Mouse (Mus musculus): ENCODE data around the gene Nos1ap. TPM values are rescaled to one million over a fixed set of nuclear protein-coding genes. Genes with fewer than 3 reads are reported as not detected.

Gene Nos1ap
- polyA plus RNA-seq, 1 experiment from 2014 or later: 24.6 TPM

DNA sequence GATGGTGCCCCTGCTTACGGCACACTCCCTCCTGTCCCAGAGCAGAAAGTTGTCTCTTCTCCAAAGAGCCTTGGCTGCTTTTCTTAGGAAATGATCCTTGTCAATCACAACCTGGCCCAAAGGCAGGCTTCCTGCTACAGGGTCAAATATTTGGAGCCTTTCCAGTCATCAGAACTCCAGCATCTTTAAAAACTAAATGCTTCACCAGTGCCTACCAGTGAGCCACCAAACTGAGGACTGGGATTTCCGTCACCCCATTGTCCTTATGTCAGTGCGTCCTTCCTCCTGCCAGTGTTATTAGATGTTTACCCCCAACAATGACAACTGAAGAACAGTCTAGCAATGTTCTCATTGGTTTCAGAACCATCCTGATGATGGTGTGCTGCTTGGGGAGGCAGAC lies 28.9 kb downstream of the Nos1ap start:
- WGBS: 90% methylated on average over 3 of the region's 3 CpGs
- no peak for ATAC-seq
- no peaks in the 10 kb centered on the region for H3K4me1 ChIP-seq (ENCODE audit: control insufficient read depth, insufficient read depth, low read length)
- H3K36me3 ChIP-seq (ENCODE audit: control insufficient read depth, insufficient read depth, low read length): no peaks in the 10 kb centered on the region
- no peak overlapping the region for H3K9ac ChIP-seq (ENCODE audit: low read depth, low read length)
- H3K4me3 ChIP-seq (ENCODE audit: low read depth, low read length): no peak overlapping the region
- H3K27ac ChIP-seq (ENCODE audit: low read length): no peak overlapping the region
- H3K4me2 ChIP-seq (ENCODE audit: low read length): no peak overlapping the region
- no peaks in the 10 kb centered on the region for H3K9me3 ChIP-seq (replicated peaks; ENCODE audit: control insufficient read depth, low read length, poor library complexity, severe bottlenecking)
- H3K27me3 ChIP-seq (ENCODE audit: control insufficient read depth, insufficient read depth, low read depth, low read length): no peaks in the 10 kb centered on the region

GRCm38 (mm10) chr1:170557962-170558361 lies 31.7 kb downstream of the Nos1ap start:
- Histone ChIP-seq H3K4me3 (ENCODE audit: low read depth, low read length) (no peak overlapping the region), H3K4me2 (ENCODE audit: low read length) (no peak overlapping the region), H3K27ac (ENCODE audit: low read length) (no peak overlapping the region), H3K4me1 (ENCODE audit: control insufficient read depth, insufficient read depth, low read length) (no peaks in the 10 kb centered on the region), H3K27me3 (ENCODE audit: control insufficient read depth, insufficient read depth, low read depth, low read length) (no peaks in the 10 kb centered on the region), H3K9ac (ENCODE audit: low read depth, low read length) (no peak overlapping the region), H3K9me3 (replicated peaks; ENCODE audit: control insufficient read depth, low read length, poor library complexity, severe bottlenecking) (no peaks in the 10 kb centered on the region), H3K36me3 (ENCODE audit: control insufficient read depth, insufficient read depth, low read length) (no peaks in the 10 kb centered on the region)
- 95% methylated on average over 4 of the region's 4 CpGs for WGBS
- no peak for ATAC-seq

DNA sequence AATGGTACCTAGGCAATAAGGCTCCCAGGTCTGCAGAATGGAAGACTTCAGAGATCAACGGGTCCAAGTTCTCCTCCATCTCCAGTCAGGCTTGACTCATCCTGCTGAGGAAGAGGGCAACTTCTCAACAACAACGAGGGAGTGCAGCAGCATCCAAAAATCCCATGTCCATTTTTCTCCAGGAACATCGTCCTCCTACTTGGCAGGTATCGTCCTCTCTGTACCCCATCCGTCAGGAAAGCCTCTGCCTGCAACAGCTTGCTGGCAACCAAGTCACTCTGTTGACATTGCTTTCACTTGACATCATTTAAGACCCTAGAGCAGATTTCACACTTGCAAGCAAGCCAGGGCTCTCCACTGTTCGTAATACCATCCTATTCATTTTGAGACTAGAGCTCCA lies 33.0 kb downstream of the Nos1ap start:
- Histone ChIP-seq H3K4me2 (ENCODE audit: low read length) (no peak overlapping the region), H3K27ac (ENCODE audit: low read length) (no peak overlapping the region), H3K9me3 (replicated peaks; ENCODE audit: control insufficient read depth, low read length, poor library complexity, severe bottlenecking) (no peaks in the 10 kb centered on the region), H3K36me3 (ENCODE audit: control insufficient read depth, insufficient read depth, low read length) (no peaks in the 10 kb centered on the region), H3K4me3 (ENCODE audit: low read depth, low read length) (no peak overlapping the region), H3K9ac (ENCODE audit: low read depth, low read length) (no peak overlapping the region), H3K27me3 (ENCODE audit: control insufficient read depth, insufficient read depth, low read depth, low read length) (no peaks in the 10 kb centered on the region), H3K4me1 (ENCODE audit: control insufficient read depth, insufficient read depth, low read length) (no peaks in the 10 kb centered on the region)
- no peak for ATAC-seq
- 94% methylated on average over 6 of the region's 6 CpGs for WGBS

DNA sequence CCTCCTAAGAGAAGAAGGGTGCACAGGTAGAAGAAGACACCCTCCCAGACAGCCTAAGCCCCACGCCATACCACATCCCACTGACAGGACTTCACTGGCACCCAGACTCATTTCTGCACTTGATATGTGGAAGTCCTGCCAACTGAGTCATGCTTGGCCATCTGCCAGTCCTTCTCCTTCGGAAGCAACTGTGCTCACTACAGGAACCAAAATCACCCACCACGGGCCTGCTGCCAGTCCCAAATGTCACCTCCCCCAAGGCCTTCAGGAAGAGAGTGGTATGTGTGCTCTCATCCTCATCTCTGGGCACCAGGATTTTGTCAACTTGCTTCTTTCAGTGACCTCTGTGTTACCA lies 34.7 kb downstream of the Nos1ap start:
- no peak overlapping the region for H3K9ac ChIP-seq (ENCODE audit: low read depth, low read length)
- H3K4me2 ChIP-seq (ENCODE audit: low read length): no peak overlapping the region
- no peak overlapping the region for H3K27ac ChIP-seq (ENCODE audit: low read length)
- H3K4me3 ChIP-seq (ENCODE audit: low read depth, low read length): no peak overlapping the region
- no peaks in the 10 kb centered on the region for H3K9me3 ChIP-seq (replicated peaks; ENCODE audit: control insufficient read depth, low read length, poor library complexity, severe bottlenecking)
- no peak for ATAC-seq
- peaks cover 2% of the 10 kb centered on the region; the same call in 1 of the 2 replicates for H3K4me1 ChIP-seq (ENCODE audit: control insufficient read depth, insufficient read depth, low read length)
- no peaks in the 10 kb centered on the region for H3K27me3 ChIP-seq (ENCODE audit: control insufficient read depth, insufficient read depth, low read depth, low read length)
- WGBS: 65% methylated on average over 3 of the region's 3 CpGs
- H3K36me3 ChIP-seq (ENCODE audit: control insufficient read depth, insufficient read depth, low read length): no peaks in the 10 kb centered on the region

DNA sequence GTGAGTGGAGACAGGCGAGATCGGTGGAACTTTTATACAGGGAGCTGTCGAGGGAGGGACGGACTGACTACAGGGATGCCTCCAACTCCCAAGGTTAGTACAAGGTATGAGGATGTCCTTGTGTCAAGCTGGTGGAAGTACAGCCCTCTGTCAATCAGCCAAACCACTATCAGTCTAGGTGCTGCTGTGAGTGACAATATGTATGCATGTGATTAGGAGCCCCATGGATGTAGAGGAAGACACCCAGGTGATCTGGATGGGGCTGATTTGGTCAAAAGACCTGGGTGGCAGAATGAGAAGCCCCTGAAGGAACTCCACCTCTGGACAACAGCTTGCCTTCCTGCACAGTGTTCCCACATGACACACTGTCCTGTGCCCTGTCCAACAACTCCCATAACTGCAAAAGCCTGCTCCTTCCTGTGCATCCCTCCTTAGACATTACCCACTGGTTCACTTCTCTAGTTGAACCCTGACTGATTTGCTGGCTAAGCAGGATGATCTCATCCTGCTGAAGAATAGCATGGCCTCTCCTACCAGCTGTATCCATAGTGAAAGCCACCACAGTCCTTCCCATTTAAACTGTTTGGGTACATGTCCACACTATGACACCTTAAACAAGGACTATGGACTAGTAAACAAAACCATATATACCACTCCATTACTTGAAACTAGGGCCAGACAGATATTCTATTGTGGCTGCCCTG lies 35.3 kb downstream of the Nos1ap start:
- H3K4me3 ChIP-seq (ENCODE audit: low read depth, low read length): no peak overlapping the region
- no peak overlapping the region for H3K4me2 ChIP-seq (ENCODE audit: low read length)
- H3K27ac ChIP-seq (ENCODE audit: low read length): no peak overlapping the region
- no peak for ATAC-seq
- no peaks in the 10 kb centered on the region for H3K36me3 ChIP-seq (ENCODE audit: control insufficient read depth, insufficient read depth, low read length)
- H3K9ac ChIP-seq (ENCODE audit: low read depth, low read length): no peak overlapping the region
- H3K27me3 ChIP-seq (ENCODE audit: control insufficient read depth, insufficient read depth, low read depth, low read length): no peaks in the 10 kb centered on the region
- 94% methylated on average over 4 of the region's 4 CpGs for WGBS
- H3K9me3 ChIP-seq (replicated peaks; ENCODE audit: control insufficient read depth, low read length, poor library complexity, severe bottlenecking): no peaks in the 10 kb centered on the region
- peaks cover 2% of the 10 kb centered on the region; the same call in 1 of the 2 replicates for H3K4me1 ChIP-seq (ENCODE audit: control insufficient read depth, insufficient read depth, low read length)

DNA sequence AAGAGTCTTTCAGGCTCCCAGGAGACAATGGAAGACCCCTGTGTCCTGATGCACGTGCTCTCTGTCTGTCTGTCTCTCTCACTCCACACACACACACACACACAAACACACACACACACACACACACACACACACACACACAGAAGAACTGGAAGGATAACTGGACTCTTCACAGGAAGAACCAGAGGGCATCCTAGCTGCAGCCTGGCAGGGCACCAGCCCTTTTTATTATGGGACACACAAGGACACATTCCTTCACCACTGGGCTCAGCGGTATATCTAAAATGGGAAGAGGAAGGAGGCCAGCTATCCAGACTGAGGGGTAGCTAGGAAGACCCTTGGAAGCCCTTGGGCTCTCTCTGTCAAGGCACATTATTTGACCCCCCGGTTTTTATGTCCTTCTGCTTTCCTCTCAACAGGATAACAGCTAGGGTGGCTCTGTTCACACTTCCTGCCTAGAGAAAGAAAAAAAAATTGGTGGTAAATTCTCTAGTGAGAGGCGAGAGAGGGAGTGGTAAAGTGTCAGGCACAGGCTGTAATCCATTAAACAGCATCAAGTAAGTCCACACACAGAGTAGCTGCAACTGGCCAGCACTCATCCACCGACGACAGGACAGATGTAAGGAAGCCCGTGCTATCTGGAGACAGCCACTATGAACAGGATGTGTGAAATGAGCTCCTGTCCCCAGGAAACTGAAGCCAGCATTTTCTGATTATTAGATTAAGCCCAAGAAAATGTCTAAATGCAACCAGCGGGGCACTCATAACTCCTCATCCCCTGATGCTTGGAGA lies 38.8 kb downstream of the Nos1ap start:
- no peaks in the 10 kb centered on the region for H3K27me3 ChIP-seq (ENCODE audit: control insufficient read depth, insufficient read depth, low read depth, low read length)
- no peak for ATAC-seq
- WGBS: 58% methylated on average over 8 of the region's 8 CpGs

GRCm38 (mm10) chr1:170549059-170549458 lies 40.6 kb downstream of the Nos1ap start:
- H3K4me3 ChIP-seq (ENCODE audit: low read depth, low read length): no peak overlapping the region
- H3K9me3 ChIP-seq (replicated peaks; ENCODE audit: control insufficient read depth, low read length, poor library complexity, severe bottlenecking): no peaks in the 10 kb centered on the region
- WGBS: 42% methylated on average over 9 of the region's 9 CpGs
- peaks cover 7% of the 10 kb centered on the region for H3K4me1 ChIP-seq (ENCODE audit: control insufficient read depth, insufficient read depth, low read length)
- H3K9ac ChIP-seq (ENCODE audit: low read depth, low read length): no peak overlapping the region
- H3K36me3 ChIP-seq (ENCODE audit: control insufficient read depth, insufficient read depth, low read length): no peaks in the 10 kb centered on the region
- H3K27me3 ChIP-seq (ENCODE audit: control insufficient read depth, insufficient read depth, low read depth, low read length): no peaks in the 10 kb centered on the region
- H3K4me2 ChIP-seq (ENCODE audit: low read length): no peak overlapping the region
- H3K27ac ChIP-seq (ENCODE audit: low read length): 0 out of 2 replicates have a peak overlapping the region, but pooled peaks have one; percentile 11
- ATAC-seq: peak; percentile 57; the same call in 1 of the 2 replicates

More for the DNA sequence above, 38.8 kb downstream of the Nos1ap start:
- Histone ChIP-seq H3K4me2 (ENCODE audit: low read length) (no peak overlapping the region), H3K9ac (ENCODE audit: low read depth, low read length) (no peak overlapping the region), H3K4me1 (ENCODE audit: control insufficient read depth, insufficient read depth, low read length) (peaks cover 7% of the 10 kb centered on the region), H3K9me3 (replicated peaks; ENCODE audit: control insufficient read depth, low read length, poor library complexity, severe bottlenecking) (no peaks in the 10 kb centered on the region), H3K27ac (ENCODE audit: low read length) (no peak overlapping the region), H3K4me3 (ENCODE audit: low read depth, low read length) (no peak overlapping the region), H3K36me3 (ENCODE audit: control insufficient read depth, insufficient read depth, low read length) (no peaks in the 10 kb centered on the region)

GRCm38 (mm10) chr1:170548192-170548795 lies 41.4 kb downstream of the Nos1ap start:
- Histone ChIP-seq H3K4me3 (ENCODE audit: low read depth, low read length) (no peak overlapping the region), H3K9ac (ENCODE audit: low read depth, low read length) (no peak overlapping the region), H3K27me3 (ENCODE audit: control insufficient read depth, insufficient read depth, low read depth, low read length) (no peaks in the 10 kb centered on the region), H3K4me1 (ENCODE audit: control insufficient read depth, insufficient read depth, low read length) (peaks cover 7% of the 10 kb centered on the region), H3K27ac (ENCODE audit: low read length) (no peak overlapping the region), H3K4me2 (ENCODE audit: low read length) (no peak overlapping the region), H3K9me3 (replicated peaks; ENCODE audit: control insufficient read depth, low read length, poor library complexity, severe bottlenecking) (no peaks in the 10 kb centered on the region), H3K36me3 (ENCODE audit: control insufficient read depth, insufficient read depth, low read length) (no peaks in the 10 kb centered on the region)
- ATAC-seq: no peak
- WGBS: 91% methylated on average over 14 of the region's 14 CpGs

DNA sequence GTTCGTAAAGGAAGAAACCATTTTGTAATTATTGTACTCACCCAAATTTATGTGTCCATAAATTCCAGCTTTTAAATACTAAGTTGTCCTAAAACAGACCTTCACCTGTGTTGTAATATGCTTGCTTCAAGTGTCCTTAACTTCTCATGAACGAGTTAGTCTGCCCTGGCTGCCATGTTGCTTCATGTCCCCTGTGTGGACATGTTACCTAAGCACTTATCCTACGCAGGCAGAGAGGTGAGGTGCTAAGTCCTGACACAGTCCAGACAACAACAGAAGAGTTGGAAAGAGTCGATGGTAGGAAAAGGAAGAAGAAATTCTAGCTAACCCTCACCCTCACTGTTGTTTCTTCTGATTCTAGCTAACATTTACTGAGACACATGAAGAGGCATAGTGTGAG lies 43.4 kb downstream of the Nos1ap start:
- no peak overlapping the region for H3K4me2 ChIP-seq (ENCODE audit: low read length)
- WGBS: 88% methylated on average over 4 of the region's 4 CpGs
- H3K36me3 ChIP-seq (ENCODE audit: control insufficient read depth, insufficient read depth, low read length): no peaks in the 10 kb centered on the region
- ATAC-seq: no peak
- no peak overlapping the region for H3K9ac ChIP-seq (ENCODE audit: low read depth, low read length)
- H3K27me3 ChIP-seq (ENCODE audit: control insufficient read depth, insufficient read depth, low read depth, low read length): no peaks in the 10 kb centered on the region
- no peak overlapping the region for H3K27ac ChIP-seq (ENCODE audit: low read length)
- peaks cover 6% of the 10 kb centered on the region for H3K4me1 ChIP-seq (ENCODE audit: control insufficient read depth, insufficient read depth, low read length)
- H3K4me3 ChIP-seq (ENCODE audit: low read depth, low read length): no peak overlapping the region
- no peaks in the 10 kb centered on the region for H3K9me3 ChIP-seq (replicated peaks; ENCODE audit: control insufficient read depth, low read length, poor library complexity, severe bottlenecking)

Data from midbrain, embryonic 16.5 days (tissue).